Mouse (Mus musculus) c-Kit-negative CD71-positive TER-119-positive erythroid progenitor cells, embryonic 14.5 days (primary cell): ENCODE results near the gene Olfr1226.
"Not testable (repeated sequence)": the region's sequence is repeated elsewhere in the genome, so short reads cannot be mapped to it uniquely, and the experiment has no call there.

Source experiments
- DNase-seq: peaks from one replicate; pipeline ENCODE4 v3.0.0-alpha.2; 2013; ENCODE audit warnings: low read depth, low spot score

Gene Olfr1226

DNA sequence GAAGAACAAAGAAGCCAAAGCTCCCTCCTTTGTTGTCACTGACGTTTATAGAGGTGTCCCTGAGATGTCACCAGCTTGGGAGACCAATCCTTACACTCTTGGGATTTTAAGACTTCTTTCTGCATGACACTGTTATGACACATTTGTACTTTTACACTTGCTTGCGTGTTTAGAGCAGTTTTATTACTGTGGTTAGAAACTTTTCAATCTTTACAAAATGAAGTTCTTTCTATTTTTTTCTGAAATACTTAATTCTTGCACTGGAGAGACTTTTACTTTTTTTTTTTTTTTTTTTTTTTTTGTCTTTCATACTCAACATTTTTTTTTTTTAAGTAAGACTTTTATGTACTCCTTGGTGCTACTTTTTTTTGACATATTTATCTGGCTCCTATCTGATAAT lies at the start of gene Olfr1226:
Olfr1226 (minus strand) TSS at position 101 of the 400 bp plus-strand sequence.
- DNase-seq = no peak

DNA sequence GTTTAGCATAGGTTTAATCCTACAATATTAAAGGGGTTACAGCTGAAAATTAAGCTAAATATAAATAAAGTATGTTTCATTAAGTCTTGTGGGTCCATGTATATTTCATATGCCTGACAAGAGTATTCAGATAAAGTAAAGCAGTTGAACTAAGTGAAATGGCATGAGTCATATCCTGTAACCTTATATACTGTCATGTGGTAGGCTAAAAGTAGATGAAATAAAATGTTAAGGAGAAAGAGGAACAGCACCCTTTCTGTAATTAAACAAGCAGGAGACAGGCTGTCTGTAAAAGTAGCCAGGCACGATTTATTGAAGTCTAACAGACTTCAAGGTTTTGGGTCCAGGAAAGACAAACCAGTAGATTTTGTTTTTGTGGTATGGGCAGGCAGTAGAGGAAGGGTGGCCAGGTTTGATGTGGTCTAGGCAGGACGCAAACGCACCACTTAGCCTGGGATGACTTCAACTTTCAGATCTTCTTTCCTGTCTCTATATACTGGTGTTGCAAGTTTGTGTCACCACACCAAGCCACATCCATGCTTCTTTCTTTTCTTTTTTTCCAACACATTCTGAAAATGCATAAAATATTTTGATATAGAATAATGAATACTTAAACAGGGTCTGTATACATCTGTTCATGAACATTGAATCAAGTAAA lies 3.4 kb downstream of the Olfr1226 start:
- DNase-seq = no peak

DNA sequence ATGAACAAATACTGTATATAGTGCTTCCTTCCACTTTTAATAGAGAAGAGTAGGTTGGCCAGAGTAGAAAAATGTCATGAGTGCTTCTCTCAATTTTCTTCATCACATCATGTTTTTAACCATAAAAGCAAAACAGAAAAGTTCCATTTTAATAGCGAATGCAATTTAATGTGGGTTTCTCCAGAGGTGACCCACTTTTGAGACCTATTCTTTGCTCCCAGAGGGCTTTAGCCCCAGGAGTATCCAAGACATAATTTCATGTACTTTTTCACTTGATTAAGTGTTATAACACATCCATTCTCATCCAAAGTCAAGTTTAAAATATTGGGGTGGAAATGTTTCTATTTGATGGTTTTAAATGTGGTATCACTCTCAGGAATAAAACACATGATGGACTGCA lies 25.3 kb downstream of the Olfr1226 start, which contains the start of gene Olfr1225:
Olfr1225 (minus strand) TSS at position 101 of the 400 bp plus-strand sequence.
- no peak for DNase-seq

DNA sequence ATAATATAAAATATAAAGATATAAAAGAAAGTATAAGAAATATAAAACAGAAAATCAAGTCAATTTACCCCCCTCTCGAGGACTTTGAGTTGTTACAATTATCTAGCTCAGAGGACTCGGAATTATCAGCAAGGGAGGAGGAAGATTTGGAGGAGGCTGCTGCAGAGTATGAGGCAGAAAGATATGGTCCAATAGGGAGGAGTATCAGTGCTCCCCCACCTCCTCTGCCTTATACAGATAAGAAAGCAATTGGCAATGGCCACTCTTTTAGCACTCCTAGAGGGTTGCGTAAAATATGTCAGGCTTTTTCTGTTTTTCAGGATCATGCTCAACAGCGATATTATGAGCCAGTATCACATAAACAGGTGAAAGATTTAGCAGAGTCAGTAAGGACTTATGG lies 35.1 kb downstream of the Olfr1226 start:
- DNase-seq = not testable (repeated sequence)

DNA sequence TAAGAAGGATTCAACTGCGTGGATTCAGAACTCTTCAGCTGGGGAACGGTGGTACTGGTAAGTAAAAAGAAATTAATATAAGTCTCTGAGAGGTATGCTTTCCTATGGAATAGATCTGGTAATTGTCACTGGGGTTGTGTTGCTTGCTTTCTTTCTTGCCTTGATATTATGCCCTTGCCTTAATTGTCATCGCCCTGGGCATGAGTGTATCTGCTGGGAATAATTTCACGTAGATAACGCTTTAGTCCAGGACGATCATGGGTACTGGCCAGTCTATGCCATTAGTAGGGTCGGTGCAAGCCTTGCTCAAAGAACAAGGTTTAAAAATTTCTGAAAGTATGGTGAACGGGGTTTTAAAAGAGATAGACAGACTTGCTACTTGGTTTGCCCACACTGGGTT lies 35.9 kb downstream of the Olfr1226 start, which contains the start of gene Olfr1224-ps1:
Olfr1224-ps1 (minus strand) TSS at position 101 of the 400 bp plus-strand sequence.
- DNase-seq = not testable (repeated sequence)

DNA sequence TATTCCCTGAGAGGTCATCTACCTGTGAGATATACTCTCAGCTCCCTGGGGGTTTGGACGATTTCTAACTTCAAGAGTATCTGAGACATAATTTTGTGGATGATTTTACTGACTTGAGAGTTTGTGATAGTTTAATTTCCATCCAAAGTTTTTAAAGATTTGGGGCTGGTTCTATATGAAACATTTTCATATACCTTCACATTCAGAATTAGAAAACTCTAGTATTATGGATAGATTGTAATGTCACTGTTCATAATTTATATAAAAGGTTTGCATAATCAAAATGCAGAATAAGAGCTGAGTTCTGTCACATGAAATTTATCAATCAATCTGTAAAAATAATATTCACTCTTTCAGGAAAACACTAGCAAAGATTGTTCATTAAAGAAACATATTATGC lies 48.4 kb downstream of the Olfr1226 start, which contains the start of gene Olfr1223:
Olfr1223 (minus strand) TSS at position 101 of the 400 bp plus-strand sequence.
- DNase-seq = no peak
